Mouse (Mus musculus) neural tube, embryonic 14.5 days (tissue): Measurements from ENCODE around the gene Arhgdig. TPM values are rescaled to one million over a fixed set of nuclear protein-coding genes. Genes with fewer than 3 reads are reported as not detected.

Source experiments
- ATAC-seq: fragments of 200-750 bp; cut with Nextera tagmentation; 2 replicates; pipeline ENCODE4 v1.8.0; 2017; ENCODE audit warnings: low read depth, mild to moderate bottlenecking, moderate TSS enrichment, moderate library complexity
- H3K27ac ChIP-seq: fragments of 300-500 bp; sonication (generic); 2 replicates; pipeline ENCODE4 v1.5.1; 2014; ENCODE audit warnings: low read depth, mild to moderate bottlenecking, control low read depth, low read length, moderate library complexity, mixed read lengths
- H3K27me3 ChIP-seq: fragments of 300-500 bp; sonication (generic); 2 replicates; pipeline ENCODE4 v1.6.1; 2014; ENCODE audit warnings: low read length; ENCODE audit not compliant: control insufficient read depth, insufficient read depth
- H3K36me3 ChIP-seq: fragments of 300-500 bp; sonication (generic); 2 replicates; pipeline ENCODE4 v1.6.1; 2014; ENCODE audit warnings: low read length, mixed read lengths; ENCODE audit not compliant: control insufficient read depth, insufficient read depth
- H3K4me1 ChIP-seq: fragments of 300-500 bp; sonication (generic); 2 replicates; pipeline ENCODE4 v1.6.1; 2014; ENCODE audit warnings: low read length; ENCODE audit not compliant: control insufficient read depth, insufficient read depth
- H3K4me2 ChIP-seq: fragments of 300-500 bp; sonication (generic); 2 replicates; pipeline ENCODE4 v1.6.1; 2014; ENCODE audit warnings: mild to moderate bottlenecking, low read depth, low read length, control low read depth
- H3K4me3 ChIP-seq: fragments of 300-500 bp; sonication (generic); 2 replicates; pipeline ENCODE4 v1.5.1; 2014; ENCODE audit warnings: low read depth, low read length, control low read depth, mixed read lengths
- H3K9ac ChIP-seq: fragments of 300-500 bp; sonication (generic); replicated peaks from 2 replicates; pipeline ENCODE4 v1.6.1; 2014; ENCODE audit warnings: low read depth, mild to moderate bottlenecking, control low read depth, low read length, mixed read lengths
- H3K9me3 ChIP-seq: fragments of 300-500 bp; sonication (generic); 2 replicates; pipeline ENCODE4 v1.6.1; 2016; ENCODE audit warnings: low read length; ENCODE audit not compliant: control insufficient read depth
- WGBS: fragments of 180-500 bp; shearing (Covaris S2); extraction: QIAGEN DNeasy Blood & Tissue Kit; methylation state at CpG from one replicate; pipeline ENCODE4 v1.1.7; 2014; 5-methylcytosine and 5-hydroxymethylcytosine counted together
- polyA plus RNA-seq: library from polyadenylated mRNA; unstranded; fragments of >200 nt; fragmentation: Nextera tagmentation; extraction: Ambion mirVana; gene quantifications from 2 replicates; pipeline ENCODE4 v1.2.1, GENCODE M21; 2014

Gene Arhgdig
- polyA plus RNA-seq, 1 experiment from 2014 or later, result 192 TPM

DNA sequence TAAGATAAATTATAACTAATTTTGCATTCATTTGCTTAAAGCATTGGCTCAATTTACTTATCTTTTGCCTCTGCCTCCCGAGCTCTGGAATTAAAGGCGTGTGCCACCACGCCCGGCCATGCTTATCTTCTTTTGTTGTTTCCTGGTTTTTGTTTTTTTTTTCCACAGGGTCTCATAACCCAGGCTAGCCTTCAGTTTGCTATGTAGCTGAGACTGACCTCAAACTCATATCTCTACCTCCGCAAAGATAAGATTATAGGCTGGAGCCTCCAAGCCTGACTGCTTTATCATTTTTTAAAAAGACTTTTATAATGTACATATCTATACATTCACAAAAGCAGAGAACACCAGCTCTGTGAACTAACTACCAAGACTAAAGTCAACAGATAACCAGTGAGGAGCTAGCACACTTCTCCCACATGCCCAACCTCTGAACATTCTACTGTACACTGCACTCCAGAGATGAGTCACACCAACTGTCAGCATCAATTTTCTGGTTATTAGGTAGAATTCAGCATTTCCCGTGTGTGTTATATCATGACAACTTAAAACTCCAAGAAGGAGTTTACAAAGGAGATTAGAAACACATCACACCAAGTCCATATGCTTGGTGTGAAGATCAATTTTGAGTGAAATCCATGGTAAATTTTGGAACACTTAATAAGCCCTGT is 32.7 kb upstream of the Arhgdig start:
- Histone ChIP-seq H3K27me3 (no peaks in the 10 kb centered on the region), H3K27ac (no peak overlapping the region), H3K4me3 (no peak overlapping the region), H3K36me3 (no peaks in the 10 kb centered on the region), H3K4me2 (no peak overlapping the region), H3K9ac (no peak overlapping the region), H3K9me3 (no peaks in the 10 kb centered on the region), H3K4me1 (peaks cover 3% of the 10 kb centered on the region; the same call in 1 of the 2 replicates)
- WGBS, result 88% methylated on average over 6 of the region's 6 CpGs
- no peak for ATAC-seq

DNA sequence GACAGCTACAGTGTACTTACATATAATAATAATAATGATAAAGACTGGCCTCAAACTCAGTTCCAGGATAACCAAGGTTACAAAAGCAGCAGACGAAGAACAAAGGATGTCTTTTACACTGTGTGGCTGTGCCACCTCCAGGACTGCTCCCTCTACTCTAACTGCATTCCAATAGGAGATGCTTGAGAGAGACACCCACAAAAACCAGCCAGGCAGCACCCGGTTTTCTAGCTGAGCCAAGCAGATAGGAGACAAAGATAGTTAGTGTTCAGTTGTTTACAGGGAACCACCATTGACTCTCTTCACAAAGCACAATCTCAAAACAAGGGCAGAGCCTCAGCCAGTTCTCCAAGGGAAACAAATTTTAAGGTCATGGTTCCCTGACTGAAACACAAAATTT is 32.0 kb upstream of the Arhgdig start:
- no peak for ATAC-seq
- H3K9me3 ChIP-seq, result no peaks in the 10 kb centered on the region
- H3K9ac ChIP-seq, result no peak overlapping the region
- no peaks in the 10 kb centered on the region for H3K27me3 ChIP-seq
- no peaks in the 10 kb centered on the region for H3K36me3 ChIP-seq
- H3K4me1 ChIP-seq, result peaks cover 3% of the 10 kb centered on the region; the same call in 1 of the 2 replicates
- 74% methylated on average over 2 of the region's 2 CpGs for WGBS
- no peak overlapping the region for H3K4me3 ChIP-seq
- H3K4me2 ChIP-seq, result no peak overlapping the region
- H3K27ac ChIP-seq, result no peak overlapping the region

DNA sequence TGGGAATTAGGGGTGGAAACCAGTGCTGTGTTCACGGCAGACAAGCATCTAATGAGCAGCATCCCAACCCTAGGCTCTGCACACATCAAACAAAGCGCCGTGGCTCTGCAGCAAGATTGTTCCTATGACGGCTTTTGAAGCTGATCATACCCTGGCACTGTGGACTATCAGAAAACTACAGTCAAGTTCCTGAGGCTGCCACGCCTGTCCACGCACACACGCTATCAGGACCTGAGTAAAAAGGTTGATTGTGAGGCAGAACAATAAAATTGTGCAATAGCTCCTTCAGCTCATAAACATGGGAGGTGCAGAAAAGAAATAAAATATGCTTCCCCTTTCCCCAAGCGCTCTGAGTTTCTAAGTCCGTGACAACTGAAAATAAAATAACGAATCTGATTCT is 30.1 kb upstream of the Arhgdig start:
- no peak for ATAC-seq
- no peaks in the 10 kb centered on the region for H3K27me3 ChIP-seq
- H3K9me3 ChIP-seq, result no peaks in the 10 kb centered on the region
- H3K27ac ChIP-seq, result no peak overlapping the region
- H3K9ac ChIP-seq, result no peak overlapping the region
- H3K36me3 ChIP-seq, result no peaks in the 10 kb centered on the region
- H3K4me1 ChIP-seq, result peaks cover 3% of the 10 kb centered on the region; the same call in 1 of the 2 replicates
- no peak overlapping the region for H3K4me2 ChIP-seq
- WGBS, result 88% methylated on average over 10 of the region's 10 CpGs
- H3K4me3 ChIP-seq, result no peak overlapping the region

DNA sequence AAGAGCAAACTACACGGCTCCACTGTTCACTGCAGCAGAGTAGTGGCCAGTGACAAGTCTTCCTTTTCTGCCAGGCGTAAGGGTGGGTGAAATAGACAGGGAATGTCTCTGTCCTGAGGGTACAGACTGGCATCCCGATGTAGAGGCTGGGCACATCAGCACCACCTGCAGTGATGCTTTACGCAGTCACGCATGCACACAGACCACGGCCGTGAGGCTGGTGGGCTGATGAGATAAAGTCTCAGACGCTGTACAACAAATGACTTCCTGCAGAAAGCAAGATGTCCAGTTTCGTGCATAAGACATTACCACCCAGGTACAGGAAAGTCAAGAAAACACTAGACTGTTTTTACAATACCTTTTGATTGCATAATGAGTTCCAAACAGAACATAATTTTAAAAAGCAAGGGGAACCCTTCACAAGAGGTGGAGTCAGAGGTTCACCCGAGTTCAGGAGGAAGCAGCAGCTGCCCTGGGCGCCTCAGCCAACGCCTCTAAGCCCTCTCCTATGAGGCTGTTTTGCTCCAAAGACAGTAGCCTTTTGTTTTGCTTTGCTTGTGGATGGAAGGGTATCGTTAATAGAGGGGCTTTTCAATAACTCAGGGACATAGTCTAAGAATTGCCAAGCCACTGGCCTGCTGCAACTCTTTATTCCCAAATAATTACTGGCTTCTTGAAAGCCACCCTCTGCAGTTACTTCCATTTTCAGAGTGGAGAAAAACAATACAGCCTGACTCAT is 27.7 kb upstream of the Arhgdig start:
- H3K4me3 ChIP-seq, result no peak overlapping the region
- ATAC-seq, result no peak
- no peaks in the 10 kb centered on the region for H3K36me3 ChIP-seq
- no peak overlapping the region for H3K4me2 ChIP-seq
- no peaks in the 10 kb centered on the region for H3K27me3 ChIP-seq
- no peaks in the 10 kb centered on the region for H3K4me1 ChIP-seq
- H3K9me3 ChIP-seq, result no peaks in the 10 kb centered on the region
- H3K9ac ChIP-seq, result no peak overlapping the region
- WGBS, result 43% methylated on average over 13 of the region's 13 CpGs
- no peak overlapping the region for H3K27ac ChIP-seq

DNA sequence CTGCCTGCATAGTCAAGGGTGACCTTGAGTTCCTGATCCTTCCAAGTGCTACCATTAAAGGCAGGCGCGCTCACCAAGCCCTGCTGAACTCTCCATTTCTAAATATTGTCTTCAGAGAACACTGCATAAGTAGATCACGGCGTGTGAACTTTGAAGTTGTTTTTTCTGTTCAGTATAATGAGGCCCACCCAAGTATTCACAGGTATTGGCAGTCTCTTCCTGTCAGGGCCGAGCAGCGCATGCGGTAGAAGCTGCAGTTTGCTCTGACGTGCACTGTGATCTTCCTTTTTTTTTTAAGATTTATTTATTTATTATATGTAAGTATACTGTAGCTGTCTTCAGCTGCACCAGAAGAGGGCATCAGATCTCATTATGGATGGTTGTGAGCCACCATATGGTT is 26.8 kb upstream of the Arhgdig start:
- Histone ChIP-seq H3K36me3 (no peaks in the 10 kb centered on the region), H3K4me3 (no peak overlapping the region), H3K4me2 (no peak overlapping the region), H3K9me3 (no peaks in the 10 kb centered on the region), H3K27ac (no peak overlapping the region), H3K9ac (no peak overlapping the region), H3K4me1 (no peaks in the 10 kb centered on the region), H3K27me3 (no peaks in the 10 kb centered on the region)
- 94% methylated on average over 8 of the region's 8 CpGs for WGBS
- ATAC-seq, result no peak

DNA sequence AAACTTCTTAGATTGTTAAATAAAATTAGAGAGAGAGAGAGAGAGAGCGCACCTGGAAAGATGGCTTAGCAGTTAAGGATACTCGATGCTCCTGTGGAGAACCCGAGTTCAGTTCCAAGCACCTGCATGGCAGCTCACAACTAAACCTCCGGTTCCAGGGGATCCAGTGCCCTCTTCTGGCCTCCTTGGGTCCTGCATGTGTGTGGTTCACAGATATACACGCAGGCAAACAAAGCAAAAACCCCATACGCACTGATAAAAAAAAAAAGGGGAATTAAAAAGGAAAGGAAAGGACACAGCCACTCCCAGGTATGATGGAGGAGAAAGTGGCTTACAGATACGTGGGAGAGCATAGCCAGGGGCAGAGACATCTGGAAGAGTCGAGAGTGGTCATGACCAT is 25.3 kb upstream of the Arhgdig start:
- Histone ChIP-seq H3K9ac (no peak overlapping the region), H3K27ac (no peak overlapping the region), H3K4me2 (no peak overlapping the region), H3K4me3 (no peak overlapping the region), H3K27me3 (no peaks in the 10 kb centered on the region), H3K36me3 (no peaks in the 10 kb centered on the region), H3K4me1 (no peaks in the 10 kb centered on the region), H3K9me3 (no peaks in the 10 kb centered on the region)
- WGBS, result 76% methylated on average over 8 of the region's 8 CpGs
- ATAC-seq, result no peak

DNA sequence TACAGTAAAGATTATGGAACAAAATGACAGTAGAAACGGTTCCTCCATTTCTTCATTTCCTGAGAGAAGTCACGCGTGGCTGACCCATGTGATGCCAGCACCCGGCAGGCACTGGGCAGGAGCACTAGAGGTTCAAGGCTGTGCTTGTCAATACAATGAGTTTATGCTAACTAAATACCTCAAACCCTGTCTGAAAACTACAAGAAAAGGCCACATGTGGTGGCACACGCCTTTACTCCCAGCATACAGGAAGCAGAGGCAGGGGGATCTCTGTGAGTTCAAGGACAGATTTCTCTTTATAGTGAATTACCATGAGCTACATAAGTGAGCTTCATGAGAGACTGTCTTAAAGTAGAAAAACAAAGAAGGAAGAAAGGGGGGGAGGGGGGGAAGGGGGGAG is 23.6 kb upstream of the Arhgdig start:
- Histone ChIP-seq H3K4me3 (no peak overlapping the region), H3K36me3 (no peaks in the 10 kb centered on the region), H3K4me1 (no peaks in the 10 kb centered on the region), H3K9me3 (no peaks in the 10 kb centered on the region), H3K9ac (no peak overlapping the region), H3K27ac (no peak overlapping the region), H3K27me3 (no peaks in the 10 kb centered on the region), H3K4me2 (no peak overlapping the region)
- WGBS, result 90% methylated on average over 5 of the region's 5 CpGs
- no peak for ATAC-seq

DNA sequence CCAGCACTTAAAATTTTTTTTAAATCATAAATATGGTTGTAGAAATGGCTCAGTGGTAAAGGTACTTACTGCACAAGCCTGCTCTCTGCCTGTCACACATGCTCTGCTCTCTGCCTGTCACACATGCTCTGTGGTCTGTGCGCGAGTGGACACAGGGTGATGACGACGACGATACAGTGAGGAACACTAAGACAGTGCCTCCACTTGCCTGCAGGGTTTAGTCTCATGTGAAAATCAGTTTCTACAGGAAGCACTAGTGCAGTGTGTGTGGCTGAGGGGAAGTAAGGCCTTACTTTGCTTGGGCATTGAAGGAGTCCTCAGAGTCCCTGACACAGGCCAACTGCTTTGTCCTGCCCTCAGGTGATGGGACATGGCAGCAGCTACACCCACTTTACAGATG is 22.2 kb upstream of the Arhgdig start:
- H3K36me3 ChIP-seq, result no peaks in the 10 kb centered on the region
- H3K9me3 ChIP-seq, result no peaks in the 10 kb centered on the region
- H3K4me2 ChIP-seq, result no peak overlapping the region
- H3K4me1 ChIP-seq, result no peaks in the 10 kb centered on the region
- no peak for ATAC-seq
- WGBS, result 96% methylated on average over 5 of the region's 5 CpGs
- H3K27me3 ChIP-seq, result no peaks in the 10 kb centered on the region
- H3K4me3 ChIP-seq, result no peak overlapping the region
- no peak overlapping the region for H3K9ac ChIP-seq
- no peak overlapping the region for H3K27ac ChIP-seq

DNA sequence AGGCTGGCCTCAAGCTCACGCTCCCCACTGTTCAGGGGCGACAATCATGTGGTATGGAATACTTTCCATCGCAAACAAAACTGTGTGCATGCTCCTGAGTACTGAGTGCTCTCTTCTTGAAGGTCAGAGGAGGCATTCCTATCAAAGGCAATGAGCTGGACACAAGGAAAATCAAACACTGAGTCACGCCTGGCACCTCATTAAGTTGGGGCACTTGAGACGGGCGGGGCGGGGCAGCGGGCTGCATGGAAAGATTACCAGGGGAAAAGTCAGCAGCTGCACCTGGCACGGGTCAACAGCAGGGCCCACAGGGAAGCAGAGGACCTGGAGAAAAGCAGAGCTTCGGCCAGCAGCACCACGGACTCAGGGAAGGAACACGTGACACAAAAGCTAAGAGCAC is 17.6 kb upstream of the Arhgdig start:
- H3K9me3 ChIP-seq, result no peaks in the 10 kb centered on the region
- no peak overlapping the region for H3K27ac ChIP-seq
- no peak overlapping the region for H3K9ac ChIP-seq
- no peak overlapping the region for H3K4me2 ChIP-seq
- WGBS, result 86% methylated on average over 12 of the region's 12 CpGs
- no peaks in the 10 kb centered on the region for H3K27me3 ChIP-seq
- no peak overlapping the region for H3K4me3 ChIP-seq
- no peaks in the 10 kb centered on the region for H3K4me1 ChIP-seq
- H3K36me3 ChIP-seq, result no peaks in the 10 kb centered on the region
- no peak for ATAC-seq
